Mouse (Mus musculus): ENCODE results near the gene Scg5.

DNA sequence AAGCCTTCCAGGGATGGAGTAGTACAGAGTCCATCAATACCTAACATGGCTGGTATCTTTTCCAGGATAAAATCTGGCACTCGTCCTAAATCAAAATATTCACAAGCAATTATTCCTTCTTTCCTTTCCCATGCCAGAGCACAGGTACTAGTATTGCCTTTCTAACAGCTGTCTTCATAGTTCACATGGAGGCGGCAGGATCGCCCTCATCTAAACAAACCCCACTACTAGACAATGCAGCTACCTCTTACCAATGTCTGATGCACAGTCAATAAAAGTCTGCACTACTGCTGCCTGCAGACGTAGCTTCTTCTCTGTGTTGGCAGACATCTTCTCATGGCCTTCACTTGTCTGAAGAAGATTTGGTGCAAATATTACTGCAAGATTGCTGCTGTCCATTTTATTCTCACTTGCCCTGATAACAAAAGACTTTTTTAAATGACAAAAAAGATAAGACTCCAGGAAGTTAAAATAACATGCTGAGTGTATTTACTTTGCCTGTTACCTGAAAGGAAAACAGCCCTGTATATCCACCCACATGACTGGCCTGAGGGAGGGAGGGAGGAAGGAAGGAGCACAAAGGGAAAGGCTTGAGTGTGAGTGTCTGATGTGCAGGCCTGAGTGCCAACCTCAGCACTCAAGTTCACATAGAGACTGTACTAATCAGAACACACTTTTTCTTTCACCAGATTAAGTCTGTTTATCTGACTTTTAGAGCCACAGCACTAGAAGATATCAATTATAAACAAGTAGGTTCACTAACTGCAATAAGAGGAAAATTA is 12.9 kb upstream of the Scg5 start:
- TF ChIP-seq TAL1 (IDR thresholded peaks at IDR 0.05; ENCODE audit: low read length): no peak
- TF ChIP-seq GATA1 (IDR thresholded peaks at IDR 0.05; ENCODE audit: low read length): no peak
